Mouse (Mus musculus) retina, adult 2 months (tissue): ENCODE measurements around the gene Pef1.

Source experiments
- DNase-seq: peaks from one replicate; pipeline ENCODE4 v3.0.0-alpha.2; 2012; ENCODE audit warnings: low read depth, low spot score

Gene Pef1

GRCm38 (mm10) chr4:130174335-130175031 is 72.1 kb downstream of the Pef1 start:
- DNase-seq = no peak

- no peak for DNase-seq
Measured at GRCm38 (mm10) chr4:130175072-130175711, 72.8 kb downstream of the Pef1 start, which contains the start of gene Tinagl1. Gene Tinagl1 (minus strand): TSS chr4:130175122.

GRCm38 (mm10) chr4:130176156-130176720 is 73.9 kb downstream of the Pef1 start:
- no peak for DNase-seq

GRCm38 (mm10) chr4:130177087-130177486 is 74.7 kb downstream of the Pef1 start:
- no peak for DNase-seq

GRCm38 (mm10) chr4:130177536-130177935 is 75.2 kb downstream of the Pef1 start:
- DNase-seq = no peak
